Mouse (Mus musculus): ENCODE results near the gene Slc35f6. TPM values are rescaled to one million over a fixed set of nuclear protein-coding genes. Genes with fewer than 3 reads are reported as not detected.
A peak's percentile ranks its signal among the peaks of the same experiment; 100 is the strongest.

Slc35f6 gene
- polyA plus RNA-seq, 1 experiment: 88.0 TPM

GRCm38 (mm10) chr5:30666391-30667195, 18.9 kb downstream of the Slc35f6 start, which contains the start of gene Cenpa:
Cenpa (plus strand) TSS chr5:30666777.
- Histone ChIP-seq H3K27me3 (ENCODE audit: control insufficient read depth, insufficient read depth, low read length) (no peaks in the 10 kb centered on the region), H3K36me3 (ENCODE audit: control insufficient read depth, insufficient read depth, low read length) (no peaks in the 10 kb centered on the region), H3K27ac (ENCODE audit: control insufficient read depth, insufficient read depth, low read length) (peak within 1 kb of the TSS; percentile 88), H3K4me1 (replicated peaks; ENCODE audit: control insufficient read depth, insufficient read depth, low read length) (peaks cover 4% of the 10 kb centered on the region), H3K4me3 (ENCODE audit: control insufficient read depth, insufficient read depth, low read length) (peak within 1 kb of the TSS; percentile 87)
- WGBS: under 1% methylated on average over 40 of the region's 40 CpGs
- TF ChIP-seq CTCF (IDR thresholded peaks at IDR 0.05; ENCODE audit: borderline replicate concordance, control insufficient read depth, extremely low read depth, insufficient read depth, low read length, poor library complexity) (no peak), POLR2A (IDR thresholded peaks at IDR 0.05; ENCODE audit: control insufficient read depth, extremely low read depth, insufficient read depth, low read length, poor library complexity) (peak; percentile 72)
- DNase-seq: peak; percentile 90

- Histone ChIP-seq H3K4me3 (ENCODE audit: control insufficient read depth, insufficient read depth, low read length) (peak overlapping the region; percentile 87), H3K4me1 (replicated peaks; ENCODE audit: control insufficient read depth, insufficient read depth, low read length) (peaks cover 4% of the 10 kb centered on the region), H3K27me3 (ENCODE audit: control insufficient read depth, insufficient read depth, low read length) (no peaks in the 10 kb centered on the region), H3K27ac (ENCODE audit: control insufficient read depth, insufficient read depth, low read length) (no peak overlapping the region), H3K36me3 (ENCODE audit: control insufficient read depth, insufficient read depth, low read length) (peaks cover 4% of the 10 kb centered on the region)
- TF ChIP-seq POLR2A (IDR thresholded peaks at IDR 0.05; ENCODE audit: control insufficient read depth, extremely low read depth, insufficient read depth, low read length, poor library complexity) (no peak), CTCF (IDR thresholded peaks at IDR 0.05; ENCODE audit: borderline replicate concordance, control insufficient read depth, extremely low read depth, insufficient read depth, low read length, poor library complexity) (no peak)
- DNase-seq: no peak
- 1% methylated on average over 13 of the region's 13 CpGs for WGBS
Measured at GRCm38 (mm10) chr5:30667215-30667614, 19.5 kb downstream of the Slc35f6 start.

- Histone ChIP-seq H3K27me3 (ENCODE audit: control insufficient read depth, insufficient read depth, low read length) (no peaks in the 10 kb centered on the region), H3K27ac (ENCODE audit: control insufficient read depth, insufficient read depth, low read length) (no peak overlapping the region), H3K4me1 (replicated peaks; ENCODE audit: control insufficient read depth, insufficient read depth, low read length) (peaks cover 4% of the 10 kb centered on the region), H3K36me3 (ENCODE audit: control insufficient read depth, insufficient read depth, low read length) (peaks cover 8% of the 10 kb centered on the region), H3K4me3 (ENCODE audit: control insufficient read depth, insufficient read depth, low read length) (peak overlapping the region; percentile 87; the same call in 1 of the 2 replicates)
- TF ChIP-seq CTCF (IDR thresholded peaks at IDR 0.05; ENCODE audit: borderline replicate concordance, control insufficient read depth, extremely low read depth, insufficient read depth, low read length, poor library complexity) (no peak), POLR2A (IDR thresholded peaks at IDR 0.05; ENCODE audit: control insufficient read depth, extremely low read depth, insufficient read depth, low read length, poor library complexity) (no peak)
- DNase-seq: no peak
- WGBS: 4% methylated on average over 3 of the region's 3 CpGs
Measured at GRCm38 (mm10) chr5:30667686-30668085, 20.0 kb downstream of the Slc35f6 start.

GRCm38 (mm10) chr5:30668637-30669495, 21.1 kb downstream of the Slc35f6 start:
- H3K4me1 ChIP-seq (replicated peaks; ENCODE audit: control insufficient read depth, insufficient read depth, low read length): peaks cover 4% of the 10 kb centered on the region
- no peak for DNase-seq
- H3K36me3 ChIP-seq (ENCODE audit: control insufficient read depth, insufficient read depth, low read length): peaks cover 20% of the 10 kb centered on the region
- TF ChIP-seq CTCF (IDR thresholded peaks at IDR 0.05; ENCODE audit: borderline replicate concordance, control insufficient read depth, extremely low read depth, insufficient read depth, low read length, poor library complexity) (no peak), POLR2A (IDR thresholded peaks at IDR 0.05; ENCODE audit: control insufficient read depth, extremely low read depth, insufficient read depth, low read length, poor library complexity) (no peak)
- H3K27me3 ChIP-seq (ENCODE audit: control insufficient read depth, insufficient read depth, low read length): no peaks in the 10 kb centered on the region
- H3K4me3 ChIP-seq (ENCODE audit: control insufficient read depth, insufficient read depth, low read length): no peak overlapping the region
- no peak overlapping the region for H3K27ac ChIP-seq (ENCODE audit: control insufficient read depth, insufficient read depth, low read length)
- 97% methylated on average over 9 of the region's 9 CpGs for WGBS

DNA sequence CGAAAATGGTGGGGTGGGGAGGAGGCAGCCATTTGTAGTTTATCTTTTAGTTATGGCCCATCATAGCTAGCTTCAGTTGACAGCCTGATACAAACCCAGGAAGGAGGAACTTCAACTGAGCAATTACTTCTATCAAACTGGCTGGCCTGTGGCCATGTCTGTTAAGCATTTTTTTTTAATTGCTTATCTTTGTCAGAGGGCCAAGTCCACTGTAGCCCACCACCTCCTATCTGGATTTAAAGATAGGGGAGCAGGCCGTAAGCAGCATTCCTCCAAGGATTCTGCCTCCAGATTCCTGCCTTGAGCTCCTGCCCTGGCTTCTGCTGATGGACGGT, 21.7 kb downstream of the Slc35f6 start:
- peaks cover 26% of the 10 kb centered on the region for H3K36me3 ChIP-seq (ENCODE audit: control insufficient read depth, insufficient read depth, low read length)
- H3K27ac ChIP-seq (ENCODE audit: control insufficient read depth, insufficient read depth, low read length): no peak overlapping the region
- no peak for TF ChIP-seq CTCF (IDR thresholded peaks at IDR 0.05; ENCODE audit: borderline replicate concordance, control insufficient read depth, extremely low read depth, insufficient read depth, low read length, poor library complexity)
- TF ChIP-seq POLR2A (IDR thresholded peaks at IDR 0.05; ENCODE audit: control insufficient read depth, extremely low read depth, insufficient read depth, low read length, poor library complexity): no peak
- no peak for DNase-seq
- H3K4me1 ChIP-seq (replicated peaks; ENCODE audit: control insufficient read depth, insufficient read depth, low read length): peaks cover 4% of the 10 kb centered on the region
- WGBS: 95% methylated on average over 3 of the region's 3 CpGs
- H3K4me3 ChIP-seq (ENCODE audit: control insufficient read depth, insufficient read depth, low read length): no peak overlapping the region
- no peaks in the 10 kb centered on the region for H3K27me3 ChIP-seq (ENCODE audit: control insufficient read depth, insufficient read depth, low read length)

- H3K36me3 ChIP-seq (ENCODE audit: control insufficient read depth, insufficient read depth, low read length): peaks cover 31% of the 10 kb centered on the region
- 95% methylated on average over 7 of the region's 7 CpGs for WGBS
- no peak overlapping the region for H3K27ac ChIP-seq (ENCODE audit: control insufficient read depth, insufficient read depth, low read length)
- no peak for TF ChIP-seq POLR2A (IDR thresholded peaks at IDR 0.05; ENCODE audit: control insufficient read depth, extremely low read depth, insufficient read depth, low read length, poor library complexity)
- no peak for TF ChIP-seq CTCF (IDR thresholded peaks at IDR 0.05; ENCODE audit: borderline replicate concordance, control insufficient read depth, extremely low read depth, insufficient read depth, low read length, poor library complexity)
- peaks cover 4% of the 10 kb centered on the region for H3K4me1 ChIP-seq (replicated peaks; ENCODE audit: control insufficient read depth, insufficient read depth, low read length)
- no peak overlapping the region for H3K4me3 ChIP-seq (ENCODE audit: control insufficient read depth, insufficient read depth, low read length)
- DNase-seq: no peak
- no peaks in the 10 kb centered on the region for H3K27me3 ChIP-seq (ENCODE audit: control insufficient read depth, insufficient read depth, low read length)
Measured at GRCm38 (mm10) chr5:30670091-30670490, 22.4 kb downstream of the Slc35f6 start.

All from thymus, adult 2 months (tissue).